Mouse (Mus musculus): Measurements from ENCODE around the gene Galnt3. TPM values are rescaled to one million over a fixed set of nuclear protein-coding genes. Genes with fewer than 3 reads are reported as not detected.

Galnt3 gene
- polyA plus RNA-seq, 1 experiment from 2014 or later, result 11.3 TPM

DNA sequence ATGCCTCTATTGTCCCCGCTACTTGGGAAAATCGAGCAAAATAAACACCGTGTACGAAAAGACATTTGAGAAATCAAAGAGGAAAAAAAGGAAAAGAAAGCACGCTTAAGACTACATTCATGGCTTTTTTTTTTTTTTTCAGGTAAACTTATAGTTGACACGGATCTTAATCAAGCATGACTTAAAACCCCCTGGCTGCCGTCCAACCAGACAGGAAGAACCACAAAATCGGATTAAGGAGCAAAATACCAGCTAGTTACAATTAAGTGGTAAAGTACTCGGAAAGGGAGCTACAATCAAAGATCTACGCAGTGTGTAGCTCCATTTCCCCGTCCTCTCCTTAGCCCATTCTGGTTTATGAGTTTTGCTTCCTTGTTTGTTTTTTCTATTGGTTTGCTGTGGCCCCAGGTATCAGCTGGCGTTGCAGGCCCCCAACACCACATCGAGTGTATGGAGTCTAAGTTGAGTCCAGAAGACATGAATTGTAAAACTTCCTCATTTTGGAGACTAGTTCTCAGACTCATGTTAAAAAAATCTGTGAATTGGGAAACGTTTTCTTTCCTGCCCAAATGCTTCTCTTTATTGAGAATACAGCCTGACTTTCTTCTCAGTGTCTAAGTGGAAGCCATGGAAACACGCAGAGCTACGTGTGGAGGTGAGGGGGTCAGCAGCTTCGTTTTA is 24.0 kb downstream of the Galnt3 start:
- Histone ChIP-seq H3K27me3 (replicated peaks; ENCODE audit: insufficient read depth, low read length) (no peaks in the 10 kb centered on the region), H3K4me2 (replicated peaks; ENCODE audit: low read depth, low read length) (no peak overlapping the region), H3K36me3 (ENCODE audit: insufficient read depth, low read length) (no peaks in the 10 kb centered on the region), H3K9me3 (ENCODE audit: low read length) (no peaks in the 10 kb centered on the region), H3K4me3 (ENCODE audit: low read depth, low read length) (no peak overlapping the region), H3K9ac (replicated peaks; ENCODE audit: low read depth) (no peak overlapping the region), H3K27ac (ENCODE audit: low read length) (no peak overlapping the region), H3K4me1 (ENCODE audit: insufficient read depth, low read depth, low read length) (no peaks in the 10 kb centered on the region)
- TF ChIP-seq CTCF (IDR thresholded peaks at IDR 0.05), result no peak
- ATAC-seq (no peak), DNase-seq (ENCODE audit: low spot score) (no peak)
- WGBS, result 65% methylated on average over 17 of the region's 17 CpGs

DNA sequence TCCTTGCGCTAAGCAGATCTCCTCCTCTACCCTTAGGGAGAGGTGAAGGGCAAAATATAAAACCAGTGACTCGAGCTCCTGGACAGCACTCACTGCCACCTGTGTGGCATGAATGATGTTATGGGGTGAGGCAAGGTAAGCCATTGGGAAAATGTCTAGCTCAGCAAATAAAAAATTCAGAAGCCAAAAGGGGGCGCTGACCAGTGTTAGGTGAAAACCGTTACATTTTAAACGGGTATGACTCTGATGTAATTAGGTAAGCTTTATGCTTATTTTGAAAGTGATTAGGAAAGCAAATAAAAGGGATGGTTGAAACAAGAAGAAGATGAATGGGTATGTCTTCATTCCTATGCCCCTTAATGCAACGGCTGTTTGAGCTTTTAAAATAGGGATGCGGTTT is 24.6 kb downstream of the Galnt3 start:
- DNase-seq (ENCODE audit: low spot score) (no peak), ATAC-seq (no peak)
- Histone ChIP-seq H3K4me1 (ENCODE audit: insufficient read depth, low read depth, low read length) (no peaks in the 10 kb centered on the region), H3K9me3 (ENCODE audit: low read length) (no peaks in the 10 kb centered on the region), H3K9ac (replicated peaks; ENCODE audit: low read depth) (no peak overlapping the region), H3K4me3 (ENCODE audit: low read depth, low read length) (no peak overlapping the region), H3K4me2 (replicated peaks; ENCODE audit: low read depth, low read length) (no peak overlapping the region), H3K27ac (ENCODE audit: low read length) (no peak overlapping the region), H3K27me3 (replicated peaks; ENCODE audit: insufficient read depth, low read length) (no peaks in the 10 kb centered on the region), H3K36me3 (ENCODE audit: insufficient read depth, low read length) (no peaks in the 10 kb centered on the region)
- WGBS, result 63% methylated on average over 7 of the region's 7 CpGs
- TF ChIP-seq EP300 (IDR thresholded peaks at IDR 0.05), result no peak
- no peak for TF ChIP-seq CTCF (IDR thresholded peaks at IDR 0.05)

DNA sequence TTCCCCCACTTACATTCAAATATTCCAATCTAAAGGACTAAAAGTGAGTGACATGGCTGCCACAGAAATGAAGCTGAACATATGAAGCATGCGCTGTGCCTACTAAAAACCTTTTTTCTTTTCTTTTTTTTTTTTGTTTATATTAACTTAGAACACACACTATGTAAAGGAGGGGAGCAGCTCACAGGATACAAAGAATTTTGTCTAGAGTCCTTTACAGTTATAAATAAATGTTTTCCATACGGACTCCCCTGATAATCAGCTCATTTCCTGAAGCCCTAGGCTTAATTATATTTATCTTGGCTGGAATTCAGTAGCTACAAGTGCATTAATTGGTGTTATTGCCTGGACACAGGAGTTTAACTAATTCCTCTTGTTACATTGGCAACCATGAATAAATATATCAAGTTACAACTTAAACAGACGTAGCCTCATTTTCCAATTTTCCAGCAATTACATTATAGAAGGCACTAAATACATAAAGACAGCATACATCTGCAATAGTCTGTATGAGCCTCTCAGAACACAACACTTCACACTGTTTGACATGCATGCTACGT is 30.1 kb downstream of the Galnt3 start:
- Histone ChIP-seq H3K4me3 (ENCODE audit: low read depth, low read length) (no peak overlapping the region), H3K27ac (ENCODE audit: low read length) (no peak overlapping the region), H3K27me3 (replicated peaks; ENCODE audit: insufficient read depth, low read length) (no peaks in the 10 kb centered on the region), H3K4me2 (replicated peaks; ENCODE audit: low read depth, low read length) (no peak overlapping the region), H3K9me3 (ENCODE audit: low read length) (no peaks in the 10 kb centered on the region), H3K36me3 (ENCODE audit: insufficient read depth, low read length) (no peaks in the 10 kb centered on the region), H3K9ac (replicated peaks; ENCODE audit: low read depth) (no peak overlapping the region), H3K4me1 (ENCODE audit: insufficient read depth, low read depth, low read length) (no peaks in the 10 kb centered on the region; the same call in 1 of the 2 replicates)
- no peak for ATAC-seq
- no peak for TF ChIP-seq CTCF (IDR thresholded peaks at IDR 0.05)
- TF ChIP-seq EP300 (IDR thresholded peaks at IDR 0.05), result no peak
- WGBS, result 25% methylated on average over 4 of the region's 4 CpGs
- no peak for DNase-seq (ENCODE audit: low spot score)

DNA sequence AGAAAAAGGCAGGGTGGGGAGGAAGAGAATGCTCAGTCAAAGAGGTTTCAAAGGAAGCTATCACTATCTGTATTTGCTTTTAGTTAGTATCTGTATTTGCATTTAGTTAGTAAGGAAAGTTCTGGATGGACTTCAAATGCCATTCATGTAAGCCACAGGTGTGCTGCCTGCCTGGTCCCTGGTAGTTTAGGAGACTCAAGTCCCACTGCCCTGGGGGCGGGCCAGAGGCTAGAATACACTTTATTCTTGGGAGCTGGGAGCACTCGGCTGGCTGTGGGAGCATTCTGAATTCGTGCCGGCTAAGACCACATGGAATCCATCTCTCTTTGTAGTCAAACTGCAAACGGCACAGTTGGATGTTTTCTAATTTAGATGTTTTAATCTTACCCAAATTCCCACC is 33.5 kb downstream of the Galnt3 start:
- 44% methylated on average over 5 of the region's 5 CpGs for WGBS
- ATAC-seq, result no peak
- no peak for DNase-seq (ENCODE audit: low spot score)

DNA sequence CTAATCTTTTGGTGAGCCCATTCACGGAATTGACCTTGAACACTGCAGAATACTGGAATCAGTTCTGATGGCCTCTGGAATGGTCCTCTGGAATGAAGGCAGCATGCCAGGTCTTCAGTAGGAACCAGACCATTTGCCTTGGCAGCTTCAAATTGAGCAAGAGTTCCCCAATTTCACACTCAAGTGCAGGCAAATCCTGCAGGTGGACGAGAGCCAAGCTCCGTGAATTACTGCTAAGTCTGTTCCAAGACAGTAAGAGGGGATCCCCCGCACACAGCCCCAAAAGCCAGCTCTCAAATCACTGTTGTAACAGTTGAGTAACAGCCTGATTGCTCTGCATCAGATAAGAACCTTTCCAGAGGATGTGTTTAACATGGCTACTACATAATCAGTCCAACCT is 42.9 kb downstream of the Galnt3 start:
- Histone ChIP-seq H3K4me1 (ENCODE audit: insufficient read depth, low read depth, low read length) (no peaks in the 10 kb centered on the region), H3K4me2 (replicated peaks; ENCODE audit: low read depth, low read length) (no peak overlapping the region), H3K27ac (ENCODE audit: low read length) (no peak overlapping the region), H3K9ac (replicated peaks; ENCODE audit: low read depth) (no peak overlapping the region), H3K4me3 (ENCODE audit: low read depth, low read length) (no peak overlapping the region), H3K9me3 (ENCODE audit: low read length) (no peaks in the 10 kb centered on the region), H3K27me3 (replicated peaks; ENCODE audit: insufficient read depth, low read length) (no peaks in the 10 kb centered on the region), H3K36me3 (ENCODE audit: insufficient read depth, low read length) (no peaks in the 10 kb centered on the region)
- TF ChIP-seq EP300 (IDR thresholded peaks at IDR 0.05), result no peak
- TF ChIP-seq CTCF (IDR thresholded peaks at IDR 0.05), result no peak
- 35% methylated on average over 4 of the region's 4 CpGs for WGBS
- peak; percentile 57 for DNase-seq (ENCODE audit: low spot score)
- ATAC-seq, result peak; percentile 44; the same call in 1 of the 2 replicates

More for the DNA sequence above, 33.5 kb downstream of the Galnt3 start:
- H3K27ac ChIP-seq (ENCODE audit: low read length), result no peak overlapping the region
- H3K4me1 ChIP-seq (ENCODE audit: insufficient read depth, low read depth, low read length), result no peaks in the 10 kb centered on the region; the same call in 1 of the 2 replicates
- no peak overlapping the region for H3K9ac ChIP-seq (replicated peaks; ENCODE audit: low read depth)
- H3K27me3 ChIP-seq (replicated peaks; ENCODE audit: insufficient read depth, low read length), result no peaks in the 10 kb centered on the region
- no peak overlapping the region for H3K4me2 ChIP-seq (replicated peaks; ENCODE audit: low read depth, low read length)
- TF ChIP-seq CTCF (IDR thresholded peaks at IDR 0.05) (no peak), EP300 (IDR thresholded peaks at IDR 0.05) (no peak)
- H3K9me3 ChIP-seq (ENCODE audit: low read length), result no peaks in the 10 kb centered on the region
- H3K4me3 ChIP-seq (ENCODE audit: low read depth, low read length), result no peak overlapping the region
- no peaks in the 10 kb centered on the region for H3K36me3 ChIP-seq (ENCODE audit: insufficient read depth, low read length)

DNA sequence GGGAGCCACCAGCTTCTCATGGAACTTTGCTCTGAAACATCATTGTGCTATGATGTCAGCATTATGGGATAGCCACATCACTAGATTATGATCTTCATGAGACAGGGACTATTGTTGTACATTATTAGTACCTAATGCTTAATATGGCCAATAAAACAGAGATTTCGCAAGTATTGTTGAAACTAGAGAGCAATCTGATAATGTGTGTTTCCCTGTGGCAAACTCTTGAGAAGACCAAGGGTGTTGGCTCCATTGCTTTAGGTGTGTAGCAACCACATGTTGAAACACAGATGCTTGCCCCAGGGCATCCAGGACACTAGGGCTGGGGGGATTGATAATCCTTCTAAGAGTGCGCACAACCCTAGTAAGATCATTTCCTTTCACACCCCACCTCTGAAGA is 44.1 kb downstream of the Galnt3 start:
- no peak for DNase-seq (ENCODE audit: low spot score)

More for the DNA sequence above, 44.1 kb downstream of the Galnt3 start:
- WGBS, result 98% methylated on average over 2 of the region's 2 CpGs
- TF ChIP-seq CTCF (IDR thresholded peaks at IDR 0.05) (no peak), EP300 (IDR thresholded peaks at IDR 0.05) (no peak)
- no peaks in the 10 kb centered on the region for H3K4me1 ChIP-seq (ENCODE audit: insufficient read depth, low read depth, low read length)
- H3K4me2 ChIP-seq (replicated peaks; ENCODE audit: low read depth, low read length), result no peak overlapping the region
- no peaks in the 10 kb centered on the region for H3K9me3 ChIP-seq (ENCODE audit: low read length)
- no peak for ATAC-seq
- no peak overlapping the region for H3K27ac ChIP-seq (ENCODE audit: low read length)
- H3K36me3 ChIP-seq (ENCODE audit: insufficient read depth, low read length), result no peaks in the 10 kb centered on the region
- H3K4me3 ChIP-seq (ENCODE audit: low read depth, low read length), result no peak overlapping the region
- no peaks in the 10 kb centered on the region for H3K27me3 ChIP-seq (replicated peaks; ENCODE audit: insufficient read depth, low read length)
- no peak overlapping the region for H3K9ac ChIP-seq (replicated peaks; ENCODE audit: low read depth)
